Mouse (Mus musculus) retina, postnatal 1 day (tissue): Measurements from ENCODE around the gene Gm5788.
A peak's percentile ranks its signal among the peaks of the same experiment; 100 is the strongest.
"Not testable (repeated sequence)": the region's sequence is repeated elsewhere in the genome, so short reads cannot be mapped to it uniquely, and the experiment has no call there.

Source experiments
- DNase-seq: peaks from one replicate; pipeline ENCODE4 v3.0.0-alpha.2; 2012

The Gm5788 gene

GRCm38 (mm10) chr12:87494421-87494820, at the start of gene Gm5788:
Gm5788 (plus strand) TSS chr12:87494721.
- DNase-seq, result not testable (repeated sequence)

- DNase-seq, result no peak
Measured at GRCm38 (mm10) chr12:87449456-87449855, 45.1 kb upstream of the Gm5788 start.

- no peak for DNase-seq
Measured at GRCm38 (mm10) chr12:87464678-87465297, 29.7 kb upstream of the Gm5788 start.

GRCm38 (mm10) chr12:87470263-87471136, 24.0 kb upstream of the Gm5788 start:
- peak; percentile 5 for DNase-seq

- DNase-seq, result no peak
Measured at GRCm38 (mm10) chr12:87471421-87471963, 23.0 kb upstream of the Gm5788 start.

- DNase-seq, result peak; percentile 97
Measured at GRCm38 (mm10) chr12:87471964-87472786, 22.3 kb upstream of the Gm5788 start, which contains the start of gene Snw1. Snw1 (minus strand) TSS chr12:87472274.

GRCm38 (mm10) chr12:87474756-87475155, 19.8 kb upstream of the Gm5788 start:
- no peak for DNase-seq

- DNase-seq, result not testable (repeated sequence)
Measured at GRCm38 (mm10) chr12:87482482-87482881, 12.0 kb upstream of the Gm5788 start.

GRCm38 (mm10) chr12:87488683-87489082, 5.8 kb upstream of the Gm5788 start:
- not testable (repeated sequence) for DNase-seq

- DNase-seq, result not testable (repeated sequence)
Measured at GRCm38 (mm10) chr12:87514016-87514415, 19.5 kb downstream of the Gm5788 start, which contains the start of gene Gm8300. Gm8300 (plus strand) TSS chr12:87514316.

- DNase-seq, result not testable (repeated sequence)
Measured at GRCm38 (mm10) chr12:87519616-87520015, 25.1 kb downstream of the Gm5788 start.

- no peak for DNase-seq
Measured at GRCm38 (mm10) chr12:87543927-87544326, 49.4 kb downstream of the Gm5788 start.
